Mouse (Mus musculus): ENCODE measurements at regions not wholly inside any gene's neighbourhood (a gene's known extent, or its start where the extent isn't known, plus 50 kb on each side); places are given as distances from the start of the nearest gene placed in this dataset.

DNA sequence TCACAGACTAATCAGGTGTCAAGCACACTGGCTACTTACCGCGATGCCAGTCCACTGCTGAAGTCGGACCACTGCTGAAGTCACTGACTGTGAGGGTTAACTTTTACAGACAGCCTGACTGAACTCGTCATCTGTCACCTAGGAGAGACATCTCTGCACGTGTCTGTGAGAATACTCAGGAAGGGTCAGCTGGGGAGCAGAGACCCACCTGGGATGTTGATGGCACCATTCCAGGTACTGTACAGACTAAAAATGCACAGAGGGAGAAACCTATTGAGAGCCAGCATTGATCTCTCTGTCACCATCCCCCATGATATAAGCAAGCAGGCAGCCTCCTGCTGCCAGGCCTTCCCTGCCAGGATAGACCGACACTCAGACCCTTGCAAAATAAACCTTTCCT, 447.5 kb upstream of the Jarid2 start:
- TF ChIP-seq CTCF (IDR thresholded peaks at IDR 0.05; ENCODE audit: low read depth) (no peak), EP300 (IDR thresholded peaks at IDR 0.05; ENCODE audit: low read depth) (no peak)
